Mouse (Mus musculus) kidney, adult 18-20 months (tissue): Measurements from ENCODE around the gene Borcs8.
A peak's percentile ranks its signal among the peaks of the same experiment; 100 is the strongest.

Source experiments
- DNase-seq: peaks from one replicate; pipeline ENCODE4 v3.0.0; 2021

Gene Borcs8

GRCm38 (mm10) chr8:70181212-70181902 lies 42.1 kb downstream of the Borcs8 start:
- DNase-seq = no peak

DNA sequence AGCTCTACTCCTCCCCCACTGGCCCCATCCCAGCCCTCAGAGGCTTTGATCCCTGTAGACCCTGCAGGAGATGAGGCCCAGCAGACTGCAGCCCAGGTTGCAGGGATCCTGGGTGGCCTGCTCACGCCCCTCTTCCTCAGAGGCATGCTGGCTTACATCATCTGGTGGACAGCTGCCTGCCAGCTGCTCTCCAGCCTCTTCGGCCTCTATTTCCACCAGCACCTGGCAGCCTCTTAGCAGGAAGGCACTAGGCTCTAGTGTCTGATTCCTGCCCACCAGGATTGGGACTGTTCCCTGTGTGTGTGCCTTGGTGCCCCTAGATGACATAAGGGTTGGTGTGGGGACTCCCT lies 42.6 kb downstream of the Borcs8 start:
- no peak for DNase-seq

GRCm38 (mm10) chr8:70183194-70183593 lies 43.9 kb downstream of the Borcs8 start:
- DNase-seq = no peak

- DNase-seq = peak; percentile 88
Observed at GRCm38 (mm10) chr8:70188707-70189106, 49.4 kb downstream of the Borcs8 start.

- peak; percentile 68 for DNase-seq
Observed at GRCm38 (mm10) chr8:70193238-70193637, 53.9 kb downstream of the Borcs8 start.

DNA sequence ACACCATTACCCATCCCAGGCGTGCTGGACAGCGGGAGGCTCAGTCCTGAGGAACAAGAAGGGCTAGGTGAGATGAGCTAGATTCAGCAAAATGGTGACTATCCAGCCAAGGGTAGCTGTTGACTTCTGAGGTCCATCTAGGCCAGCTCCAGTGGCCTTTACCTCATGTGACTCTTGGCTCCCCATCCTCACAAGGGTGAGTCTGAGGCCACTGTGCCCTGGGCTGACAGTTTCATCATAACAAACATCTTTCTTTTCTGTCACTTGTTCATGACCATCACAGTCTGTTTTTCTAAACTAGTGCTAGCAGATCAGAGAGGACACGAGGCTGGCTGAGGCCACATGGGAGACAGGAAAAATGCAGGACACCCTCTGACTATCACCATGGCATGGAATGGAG lies 54.9 kb downstream of the Borcs8 start:
- no peak for DNase-seq

DNA sequence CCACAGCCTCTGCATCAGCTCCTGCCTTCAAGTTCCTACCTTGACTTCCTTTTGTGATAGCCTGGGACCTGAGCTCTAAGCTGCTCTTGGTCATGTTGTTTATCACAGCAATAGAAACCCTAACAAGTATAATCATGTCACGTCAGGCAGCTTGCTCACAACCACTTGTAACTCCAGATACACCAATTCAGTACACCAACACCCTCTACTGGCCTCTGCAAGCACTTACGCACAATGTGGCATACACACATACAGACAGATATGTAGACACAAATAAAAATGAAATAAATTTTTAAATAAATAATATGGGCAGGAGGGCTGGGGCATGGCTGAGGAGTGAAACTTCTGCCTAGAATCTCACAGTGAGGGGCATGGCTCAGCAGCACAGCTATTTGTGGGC lies 56.5 kb downstream of the Borcs8 start:
- DNase-seq = no peak
